Mouse (Mus musculus) adrenal gland, postnatal 14 days (tissue): ENCODE data around the gene Ndufb5. TPM values are rescaled to one million over a fixed set of nuclear protein-coding genes. Genes with fewer than 3 reads are reported as not detected.
"Not testable (repeated sequence)": the region's sequence is repeated elsewhere in the genome, so short reads cannot be mapped to it uniquely, and the experiment has no call there.

ENCODE experiments used
- DNase-seq: peaks from one replicate; pipeline ENCODE4 v3.0.0; 2021; ENCODE audit warnings: mixed read lengths
- long read RNA-seq, 2 experiments: library from polyadenylated mRNA; stranded (forward); transcript quantifications; one replicate each; pipeline ENCODE4 v2.0.0; 2021
- total RNA-seq: library from RNA; stranded (reverse); gene quantifications from 2 replicates; pipeline ENCODE4 v1.2.3, GENCODE M21; 2021

Gene Ndufb5
- total RNA-seq = 503 and 504 TPM in 2 replicates
- long read RNA-seq, experiment 1, transcript Ndufb5-204 (6 exons, 1,079 nt) = major isoform, 324 of 336 reads
- long read RNA-seq, experiment 1, partial matches to known transcripts = 4 of 336 reads
- long read RNA-seq, experiment 1, other reads (novel, unspliced or antisense) = 6 of 336 reads
- long read RNA-seq, experiment 2, transcript Ndufb5-204 (6 exons, 1,079 nt) = major isoform, 383 of 397 reads
- long read RNA-seq, experiment 2, partial matches to known transcripts = 5 of 397 reads
- long read RNA-seq, experiment 2, other reads (novel, unspliced or antisense) = 9 of 397 reads

DNA sequence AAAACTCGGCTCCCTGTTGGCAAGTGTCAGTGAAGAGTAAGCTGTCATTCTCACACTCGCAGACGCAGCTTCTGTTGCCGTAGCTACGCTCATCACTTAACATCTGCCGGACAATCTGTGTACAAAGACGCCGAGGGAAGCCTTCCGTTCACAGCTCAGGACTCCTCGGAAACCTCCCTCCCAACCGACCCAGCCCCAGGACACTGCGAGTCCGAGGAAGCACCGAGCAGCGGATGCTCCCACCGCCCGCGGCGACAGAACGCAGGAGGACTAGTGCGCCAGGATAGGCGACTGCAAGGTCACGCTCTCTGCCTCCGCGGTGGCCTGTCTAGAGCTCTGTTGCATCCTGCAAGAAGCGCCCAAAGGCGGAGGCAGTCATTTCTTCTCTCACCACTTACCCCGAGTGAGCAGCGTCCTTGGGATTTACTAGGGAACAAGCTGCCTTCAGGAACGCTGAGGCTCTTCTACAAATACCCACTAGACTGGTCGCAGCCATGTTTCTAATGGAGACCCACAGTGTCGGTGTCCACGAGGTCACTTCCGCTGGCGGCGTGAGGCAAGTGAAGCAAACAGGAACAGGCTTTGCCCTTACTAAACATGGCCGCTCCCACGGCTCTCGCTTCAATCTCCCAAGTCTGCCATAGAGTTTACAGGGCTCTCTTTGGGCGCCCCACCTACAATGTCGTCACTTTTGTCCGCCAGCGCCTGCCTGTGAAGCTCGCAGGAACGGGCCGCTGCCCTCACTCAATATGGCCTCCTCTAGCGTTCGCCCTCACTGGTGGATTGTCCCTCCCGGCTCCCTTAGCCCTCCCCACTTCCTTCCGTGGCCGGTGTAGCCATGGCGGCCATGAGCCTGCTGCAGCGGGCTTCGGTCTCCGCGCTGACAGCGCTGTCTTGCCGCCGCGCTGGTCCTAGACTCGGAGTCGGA lies at the start of gene Ndufb5:
Gene Ndufb5, plus strand, starts transcription at position 747 of the 928 bp plus-strand sequence.
- peak; percentile 98 for DNase-seq

GRCm38 (mm10) chr3:32687156-32687555 lies 49.6 kb upstream of the Ndufb5 start:
- no peak for DNase-seq

GRCm38 (mm10) chr3:32689567-32689999 lies 47.2 kb upstream of the Ndufb5 start:
- no peak for DNase-seq

- DNase-seq = no peak
These were observed 46.8 kb upstream of the Ndufb5 start for GRCm38 (mm10) chr3:32690008-32690407.

- DNase-seq = no peak
These were observed 45.9 kb upstream of the Ndufb5 start for GRCm38 (mm10) chr3:32690901-32691300.

DNA sequence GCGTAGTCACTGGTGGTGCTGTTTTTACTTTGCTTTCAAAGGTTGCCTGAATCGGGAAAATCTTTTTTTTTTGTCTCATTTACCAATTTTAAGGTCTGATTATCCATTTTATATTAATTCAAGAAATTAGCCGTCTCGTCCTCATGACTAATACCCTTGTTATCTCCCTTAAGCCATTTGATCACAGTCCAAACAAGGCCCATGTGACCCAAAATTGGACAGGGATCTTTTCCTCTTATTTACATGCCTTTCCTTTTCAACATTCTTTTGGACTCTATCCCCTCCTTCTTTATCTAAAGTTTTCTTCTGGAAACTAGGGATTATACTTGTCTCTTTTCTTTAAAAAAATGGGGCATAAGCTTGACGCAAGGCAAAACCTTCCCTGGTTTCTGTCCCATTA lies 44.9 kb upstream of the Ndufb5 start:
- no peak for DNase-seq

DNA sequence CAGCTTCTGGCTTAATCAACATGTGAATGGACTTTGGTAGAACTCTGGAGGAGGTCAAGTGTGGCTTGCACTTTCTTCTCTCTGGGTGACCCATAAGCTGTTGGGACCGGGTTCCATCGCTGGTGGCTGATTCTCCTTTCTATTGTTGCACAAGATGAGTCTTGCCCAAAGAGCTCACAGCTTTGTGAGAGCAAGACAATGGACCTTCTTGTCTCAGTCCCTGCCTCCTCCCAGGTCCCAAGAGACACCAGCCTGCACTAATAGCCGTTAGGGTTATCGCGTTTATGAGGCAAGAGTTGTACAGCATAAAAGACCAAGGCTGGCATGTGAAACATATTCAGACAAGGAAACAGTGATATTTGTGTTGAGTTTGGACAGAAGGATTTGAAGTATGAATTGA lies 42.6 kb upstream of the Ndufb5 start:
- no peak for DNase-seq

GRCm38 (mm10) chr3:32694737-32695582 lies 41.8 kb upstream of the Ndufb5 start:
- no peak for DNase-seq

GRCm38 (mm10) chr3:32695583-32695980 lies 41.2 kb upstream of the Ndufb5 start:
- DNase-seq = no peak

- DNase-seq = peak; percentile 91
These were observed 38.4 kb upstream of the Ndufb5 start for GRCm38 (mm10) chr3:32698228-32698863.

GRCm38 (mm10) chr3:32704021-32704420 lies 32.8 kb upstream of the Ndufb5 start:
- DNase-seq = not testable (repeated sequence)

GRCm38 (mm10) chr3:32704632-32705031 lies 32.2 kb upstream of the Ndufb5 start:
- DNase-seq = not testable (repeated sequence)

GRCm38 (mm10) chr3:32705647-32706348 lies 31.0 kb upstream of the Ndufb5 start, which contains the start of gene Actl6a:
Gene Actl6a, plus strand, starts transcription at chr3:32706298.
- not testable (repeated sequence) for DNase-seq

DNA sequence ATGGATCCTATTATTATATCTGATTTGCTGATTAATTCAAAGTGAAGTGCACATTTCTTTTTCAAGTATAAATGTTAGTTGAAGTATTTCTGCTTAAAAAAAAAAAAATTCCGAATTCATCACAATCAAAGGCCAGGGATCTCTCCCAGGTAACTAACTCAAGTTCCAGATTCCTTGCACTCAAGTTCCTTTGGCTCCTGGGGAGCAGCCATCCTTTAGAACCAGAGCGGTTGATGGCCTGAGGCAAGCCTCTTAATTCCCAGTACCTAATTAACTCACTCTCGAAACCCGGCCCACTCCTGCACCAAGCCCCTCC lies 28.8 kb upstream of the Ndufb5 start:
- no peak for DNase-seq

- DNase-seq = peak; percentile 100
These were observed 28.2 kb upstream of the Ndufb5 start for GRCm38 (mm10) chr3:32708368-32709231.

DNA sequence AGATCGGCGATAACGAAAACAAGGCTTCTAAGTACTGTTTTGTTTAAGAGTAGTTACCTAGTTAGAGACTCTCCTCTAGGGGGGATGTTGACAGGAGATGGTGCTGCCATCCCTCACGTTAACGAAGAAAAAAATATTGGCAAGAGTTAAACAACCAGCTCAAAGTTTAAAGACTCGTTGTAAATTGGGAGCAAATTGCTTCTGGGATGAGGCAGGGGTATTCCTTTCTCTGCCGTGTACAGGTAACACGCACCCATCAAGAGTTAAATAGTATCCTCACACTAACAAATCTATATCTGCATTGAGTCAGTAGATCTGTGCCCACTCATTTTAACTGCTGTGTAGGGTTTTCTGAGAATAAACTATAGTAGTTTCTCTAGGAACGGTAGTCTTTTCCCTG lies 27.4 kb upstream of the Ndufb5 start:
- no peak for DNase-seq

- DNase-seq = no peak
These were observed 23.1 kb upstream of the Ndufb5 start for GRCm38 (mm10) chr3:32713711-32714110.

GRCm38 (mm10) chr3:32717403-32717802 lies 19.4 kb upstream of the Ndufb5 start:
- not testable (repeated sequence) for DNase-seq

DNA sequence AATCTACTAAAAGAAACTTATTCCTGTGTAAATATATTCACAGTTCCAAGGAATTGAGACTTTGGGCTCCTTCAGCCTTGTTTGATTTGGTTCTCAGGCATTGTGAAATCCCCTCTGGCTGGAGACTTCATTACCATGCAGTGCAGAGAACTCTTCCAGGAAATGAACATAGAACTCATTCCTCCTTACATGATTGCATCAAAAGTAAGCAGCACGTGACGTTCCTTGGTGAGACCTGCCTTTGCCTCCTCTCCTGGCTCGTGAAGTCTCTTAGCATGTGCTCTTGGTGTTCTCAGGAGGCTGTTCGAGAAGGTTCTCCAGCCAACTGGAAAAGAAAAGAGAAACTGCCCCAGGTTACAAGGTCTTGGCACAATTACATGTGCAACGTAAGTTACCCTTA lies 18.5 kb upstream of the Ndufb5 start:
- DNase-seq = peak; percentile 31

DNA sequence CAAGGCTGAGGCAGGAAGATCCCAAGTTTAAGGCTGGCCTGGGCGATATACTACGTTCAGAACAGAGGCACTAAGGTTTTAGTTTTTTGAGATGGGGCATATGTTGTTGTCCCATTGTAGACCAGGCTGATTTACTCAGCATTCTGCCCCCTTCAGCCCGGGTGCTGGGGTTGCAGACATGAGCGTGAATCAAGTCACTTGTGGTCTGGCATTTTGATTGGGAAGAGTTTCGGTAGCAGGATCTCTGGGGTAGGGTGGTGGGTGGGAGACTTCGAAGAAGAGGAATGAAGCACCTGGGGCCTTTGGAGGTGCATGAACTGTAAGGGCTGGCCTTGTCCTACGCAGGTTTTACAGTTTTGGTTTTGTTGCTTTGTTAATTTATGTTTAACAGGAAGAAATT lies 12.6 kb upstream of the Ndufb5 start:
- no peak for DNase-seq
